Mouse (Mus musculus): ENCODE results near the gene Prickle3. TPM values are rescaled to one million over a fixed set of nuclear protein-coding genes. Genes with fewer than 3 reads are reported as not detected.

Gene Prickle3
- polyA plus RNA-seq (2014; fragmentation: Nextera tagmentation; extraction: Ambion mirVana) = 4.4 and 5.2 TPM in 2 replicates

DNA sequence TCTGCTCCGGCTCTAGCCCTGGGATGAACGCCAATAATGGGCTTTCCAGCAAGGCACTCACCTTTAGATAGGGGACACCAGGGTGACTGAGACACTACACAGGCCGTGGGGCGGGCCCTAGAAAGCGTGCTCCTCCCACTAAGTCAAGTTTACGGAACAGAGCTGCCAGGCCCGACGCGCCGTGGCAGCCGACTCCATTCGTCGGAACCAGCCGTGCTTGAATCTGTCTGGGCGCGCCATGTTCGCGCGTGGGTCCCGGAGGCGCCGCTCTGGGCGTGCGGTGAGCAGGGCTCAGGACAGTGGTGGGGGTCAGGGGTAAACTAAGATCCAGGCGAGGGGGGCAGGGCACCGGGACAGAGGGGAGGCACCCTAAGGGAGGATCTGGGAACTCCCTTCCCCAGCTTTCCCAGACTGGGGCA lies at the start of gene Prickle3:
Gene Prickle3, plus strand, starts transcription at position 40 of the 419 bp plus-strand sequence.
- H3K36me3 ChIP-seq (ENCODE audit: control insufficient read depth, insufficient read depth, low read length) = no peaks in the 10 kb centered on the region; the same call in 1 of the 2 replicates
- no peaks in the 10 kb centered on the region for H3K9me3 ChIP-seq (replicated peaks; ENCODE audit: control insufficient read depth, low read length)
- H3K27ac ChIP-seq (ENCODE audit: low read depth, low read length) = peak within 1 kb of the TSS; percentile 41
- peak within 1 kb of the TSS; percentile 70 for H3K9ac ChIP-seq (ENCODE audit: low read depth, low read length)
- 17% methylated on average over 26 of the region's 26 CpGs for WGBS (ENCODE audit: insufficient replicate concordance)
- no peaks in the 10 kb centered on the region for H3K27me3 ChIP-seq (ENCODE audit: control insufficient read depth, insufficient read depth, low read length)
- peak within 1 kb of the TSS; percentile 66 for H3K4me2 ChIP-seq
- ATAC-seq (replicated peaks; ENCODE audit: insufficient number of reproducible peaks, low FRiP score, low TSS enrichment) = peak; percentile 71; the same call in 1 of the 2 replicates
- 0 out of 2 replicates have a peak, but pooled peaks cover 2% of the 10 kb centered on the region for H3K4me1 ChIP-seq (ENCODE audit: control insufficient read depth, insufficient read depth, low read length)
- peak within 1 kb of the TSS; percentile 54 for H3K4me3 ChIP-seq (ENCODE audit: low read depth, low read length)

DNA sequence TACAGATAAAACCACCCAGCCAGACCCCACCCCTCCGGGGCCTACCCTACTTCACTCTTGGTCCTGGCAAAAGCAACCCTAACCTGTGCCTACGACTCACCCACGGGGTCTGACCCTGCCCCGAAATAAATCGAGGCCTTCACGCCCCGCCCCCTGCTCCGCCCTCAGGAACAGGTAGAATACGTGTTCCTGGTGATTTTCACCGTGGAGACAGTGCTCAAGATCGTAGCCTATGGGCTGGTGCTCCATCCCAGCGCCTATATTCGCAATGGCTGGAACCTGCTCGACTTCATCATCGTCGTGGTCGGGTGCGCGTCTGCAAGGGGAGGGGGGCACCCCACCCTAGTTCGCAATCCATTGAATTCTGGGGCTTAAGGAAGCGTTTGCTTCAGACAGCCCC lies 47.0 kb upstream of the Prickle3 start:
- H3K27me3 ChIP-seq (ENCODE audit: control insufficient read depth, insufficient read depth, low read length) = peaks cover 3% of the 10 kb centered on the region; the same call in 1 of the 2 replicates
- ATAC-seq (replicated peaks; ENCODE audit: insufficient number of reproducible peaks, low FRiP score, low TSS enrichment) = no peak
- H3K4me2 ChIP-seq = peak overlapping the region; percentile 70
- H3K36me3 ChIP-seq (ENCODE audit: control insufficient read depth, insufficient read depth, low read length) = no peaks in the 10 kb centered on the region
- H3K9me3 ChIP-seq (replicated peaks; ENCODE audit: control insufficient read depth, low read length) = no peaks in the 10 kb centered on the region
- H3K4me3 ChIP-seq (ENCODE audit: low read depth, low read length) = peak overlapping the region; percentile 38
- H3K9ac ChIP-seq (ENCODE audit: low read depth, low read length) = no peak overlapping the region
- no peak overlapping the region for H3K27ac ChIP-seq (ENCODE audit: low read depth, low read length)
- H3K4me1 ChIP-seq (ENCODE audit: control insufficient read depth, insufficient read depth, low read length) = no peaks in the 10 kb centered on the region
- 26% methylated on average over 21 of the region's 21 CpGs for WGBS (ENCODE audit: insufficient replicate concordance)

DNA sequence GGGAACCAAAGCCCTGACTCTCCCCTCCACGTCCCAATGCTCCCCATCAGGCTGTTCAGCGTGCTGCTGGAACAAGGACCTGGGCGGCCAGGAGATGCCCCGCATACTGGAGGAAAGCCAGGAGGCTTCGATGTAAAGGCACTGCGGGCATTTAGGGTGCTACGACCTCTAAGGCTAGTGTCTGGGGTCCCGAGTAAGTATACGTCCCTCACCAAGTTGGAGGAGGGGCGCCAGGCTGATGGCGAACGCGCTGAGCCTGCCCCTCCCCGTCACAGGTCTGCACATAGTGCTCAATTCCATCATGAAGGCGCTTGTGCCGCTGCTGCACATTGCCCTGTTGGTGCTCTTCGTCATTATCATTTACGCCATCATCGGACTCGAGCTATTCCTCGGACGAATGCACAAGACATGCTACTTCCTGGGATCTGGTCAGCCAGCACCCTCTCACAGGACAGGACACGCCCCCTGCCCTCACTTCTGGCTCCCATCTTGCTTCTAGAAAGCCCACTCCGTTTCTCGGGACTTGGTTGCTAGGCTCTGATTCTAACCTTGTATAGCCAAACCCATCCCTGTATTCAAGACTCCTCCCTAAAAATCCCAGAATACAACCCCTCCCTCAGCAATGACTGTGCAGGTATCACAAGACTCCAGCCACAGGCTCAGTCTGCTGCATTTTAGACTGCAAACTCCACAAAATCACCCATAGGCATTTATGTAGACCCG lies 46.4 kb upstream of the Prickle3 start:
- 22% methylated on average over 26 of the region's 26 CpGs for WGBS (ENCODE audit: insufficient replicate concordance)
- Histone ChIP-seq H3K4me3 (ENCODE audit: low read depth, low read length) (peak overlapping the region; percentile 38), H3K9ac (ENCODE audit: low read depth, low read length) (no peak overlapping the region), H3K27ac (ENCODE audit: low read depth, low read length) (no peak overlapping the region), H3K4me2 (peak overlapping the region; percentile 70), H3K9me3 (replicated peaks; ENCODE audit: control insufficient read depth, low read length) (no peaks in the 10 kb centered on the region), H3K4me1 (ENCODE audit: control insufficient read depth, insufficient read depth, low read length) (no peaks in the 10 kb centered on the region), H3K27me3 (ENCODE audit: control insufficient read depth, insufficient read depth, low read length) (peaks cover 3% of the 10 kb centered on the region; the same call in 1 of the 2 replicates), H3K36me3 (ENCODE audit: control insufficient read depth, insufficient read depth, low read length) (no peaks in the 10 kb centered on the region)
- no peak for ATAC-seq (replicated peaks; ENCODE audit: insufficient number of reproducible peaks, low FRiP score, low TSS enrichment)

DNA sequence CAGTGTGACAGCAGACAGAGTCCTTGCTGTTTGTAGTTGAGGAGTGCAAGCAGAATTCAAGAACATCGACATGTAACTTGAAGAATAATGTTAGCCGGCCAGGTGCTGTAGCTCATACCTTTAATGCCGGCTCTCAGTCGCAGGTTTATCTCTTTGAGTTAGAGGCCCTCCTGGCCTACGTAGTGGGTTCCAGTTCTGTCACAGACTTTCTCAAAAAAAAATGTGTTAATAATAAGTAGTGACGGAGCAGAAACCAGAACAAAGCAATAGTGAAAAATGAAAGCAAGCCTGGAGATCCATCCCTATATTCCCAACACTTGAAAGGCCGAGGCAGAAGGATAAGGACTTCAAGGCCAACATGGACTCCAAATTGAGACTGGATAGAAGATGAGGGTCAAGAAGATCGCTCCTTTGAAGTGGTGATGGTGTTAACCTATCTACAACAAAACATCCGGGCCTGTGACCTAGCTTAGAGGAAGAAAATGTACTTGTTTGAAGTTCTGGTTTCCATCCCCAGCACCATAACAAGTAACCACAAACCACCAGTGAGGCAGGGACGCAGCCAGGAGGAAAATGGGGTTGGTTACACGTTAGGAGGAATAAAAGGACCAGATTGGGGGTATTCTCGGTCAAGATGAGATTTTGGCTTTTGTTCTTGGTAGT lies 39.0 kb upstream of the Prickle3 start:
- whole genome bisulfite sequencing (ENCODE audit: insufficient replicate concordance) = 73% methylated on average over 12 of the region's 12 CpGs
- Histone ChIP-seq H3K4me2 (no peak overlapping the region), H3K36me3 (ENCODE audit: control insufficient read depth, insufficient read depth, low read length) (no peaks in the 10 kb centered on the region), H3K27ac (ENCODE audit: low read depth, low read length) (no peak overlapping the region), H3K4me3 (ENCODE audit: low read depth, low read length) (no peak overlapping the region), H3K4me1 (ENCODE audit: control insufficient read depth, insufficient read depth, low read length) (no peaks in the 10 kb centered on the region), H3K9me3 (replicated peaks; ENCODE audit: control insufficient read depth, low read length) (no peaks in the 10 kb centered on the region), H3K9ac (ENCODE audit: low read depth, low read length) (no peak overlapping the region), H3K27me3 (ENCODE audit: control insufficient read depth, insufficient read depth, low read length) (no peaks in the 10 kb centered on the region)
- no peak for ATAC-seq (replicated peaks; ENCODE audit: insufficient number of reproducible peaks, low FRiP score, low TSS enrichment)

DNA sequence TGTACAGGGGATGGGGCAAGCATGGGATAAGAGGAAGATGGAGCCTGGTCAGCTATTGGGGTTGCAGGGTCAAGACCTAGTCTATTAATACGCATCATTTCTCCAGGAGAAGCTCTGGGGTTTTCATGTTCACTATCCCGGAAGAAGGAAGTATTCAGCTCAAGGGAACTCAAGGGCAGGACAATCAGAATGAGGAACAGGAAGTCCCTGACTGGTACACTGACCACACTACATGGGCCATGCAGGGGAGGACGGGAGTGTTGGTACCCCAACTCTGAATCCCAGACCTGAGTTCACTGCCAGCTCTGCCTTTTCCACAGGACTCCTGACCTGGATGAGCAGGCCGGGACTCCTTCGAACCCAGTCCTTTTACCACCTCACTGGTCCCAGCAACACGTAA lies 24.5 kb upstream of the Prickle3 start:
- Histone ChIP-seq H3K27ac (ENCODE audit: low read depth, low read length) (no peak overlapping the region), H3K9ac (ENCODE audit: low read depth, low read length) (no peak overlapping the region), H3K4me2 (no peak overlapping the region), H3K27me3 (ENCODE audit: control insufficient read depth, insufficient read depth, low read length) (no peaks in the 10 kb centered on the region), H3K4me1 (ENCODE audit: control insufficient read depth, insufficient read depth, low read length) (no peaks in the 10 kb centered on the region), H3K36me3 (ENCODE audit: control insufficient read depth, insufficient read depth, low read length) (no peaks in the 10 kb centered on the region), H3K4me3 (ENCODE audit: low read depth, low read length) (no peak overlapping the region), H3K9me3 (replicated peaks; ENCODE audit: control insufficient read depth, low read length) (no peaks in the 10 kb centered on the region)
- 79% methylated on average over 6 of the region's 6 CpGs for WGBS (ENCODE audit: insufficient replicate concordance)
- ATAC-seq (replicated peaks; ENCODE audit: insufficient number of reproducible peaks, low FRiP score, low TSS enrichment) = no peak

DNA sequence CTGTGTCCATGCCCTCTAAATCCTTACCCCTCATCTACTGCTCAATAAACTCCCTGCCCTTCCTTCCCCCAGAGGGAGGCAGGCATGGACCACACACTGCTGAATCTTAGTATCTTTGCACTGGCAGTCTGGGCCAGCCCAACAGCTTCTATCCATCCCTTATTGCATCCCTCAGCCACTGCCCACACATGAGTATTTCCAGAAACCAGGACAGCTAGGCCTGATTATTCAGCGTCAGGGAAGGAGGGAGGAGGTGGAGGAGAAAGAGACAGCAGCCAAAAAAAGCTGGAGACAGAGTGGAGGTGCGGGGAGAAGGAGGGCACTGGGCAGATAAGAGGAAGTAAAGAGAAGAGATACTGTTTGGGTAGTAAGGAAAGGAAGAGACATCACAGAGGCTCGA lies 22.0 kb upstream of the Prickle3 start:
- no peak overlapping the region for H3K9ac ChIP-seq (ENCODE audit: low read depth, low read length)
- 58% methylated on average over 3 of the region's 3 CpGs for WGBS (ENCODE audit: insufficient replicate concordance)
- no peaks in the 10 kb centered on the region for H3K9me3 ChIP-seq (replicated peaks; ENCODE audit: control insufficient read depth, low read length)
- H3K4me1 ChIP-seq (ENCODE audit: control insufficient read depth, insufficient read depth, low read length) = no peaks in the 10 kb centered on the region
- no peaks in the 10 kb centered on the region for H3K27me3 ChIP-seq (ENCODE audit: control insufficient read depth, insufficient read depth, low read length)
- no peaks in the 10 kb centered on the region for H3K36me3 ChIP-seq (ENCODE audit: control insufficient read depth, insufficient read depth, low read length)
- H3K27ac ChIP-seq (ENCODE audit: low read depth, low read length) = no peak overlapping the region
- no peak for ATAC-seq (replicated peaks; ENCODE audit: insufficient number of reproducible peaks, low FRiP score, low TSS enrichment)
- H3K4me3 ChIP-seq (ENCODE audit: low read depth, low read length) = no peak overlapping the region
- H3K4me2 ChIP-seq = no peak overlapping the region

DNA sequence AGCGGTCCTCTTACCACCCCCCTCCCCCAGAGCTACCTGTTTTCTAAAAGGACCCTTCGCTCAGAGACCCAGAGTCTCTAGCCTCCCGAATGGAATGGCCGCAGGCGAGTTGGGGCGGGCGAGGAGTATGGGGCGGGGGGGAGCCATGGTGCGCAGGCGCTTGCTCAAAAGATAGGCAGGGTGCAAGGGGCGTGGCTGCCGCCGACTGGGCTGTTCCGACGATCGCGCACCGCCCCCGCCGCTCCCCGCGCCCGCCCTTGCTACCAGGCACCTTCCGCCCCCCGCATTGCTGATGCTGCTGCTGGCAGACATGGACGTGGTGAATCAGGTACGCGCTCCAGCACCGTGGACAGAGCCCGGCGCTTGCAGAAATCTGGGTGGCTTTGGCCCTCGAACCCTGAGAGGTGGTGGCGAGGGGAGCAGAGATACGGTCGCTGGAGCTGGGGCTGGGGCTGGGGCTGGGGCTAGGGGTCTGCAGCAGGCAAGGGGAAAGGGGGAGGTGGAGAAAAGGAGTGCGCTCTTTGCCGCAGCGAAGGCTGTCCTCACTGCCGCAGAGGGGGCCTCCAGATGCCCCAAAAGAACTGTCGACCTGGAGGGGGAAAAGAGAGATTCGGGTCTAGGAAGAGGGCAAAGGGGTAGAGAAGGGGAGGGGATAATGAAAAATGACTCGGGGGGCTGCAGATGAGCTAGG lies 18.5 kb upstream of the Prickle3 start, which contains the start of gene Syp:
Gene Syp, plus strand, starts transcription at position 71 of the 691 bp plus-strand sequence.
- Histone ChIP-seq H3K27me3 (ENCODE audit: control insufficient read depth, insufficient read depth, low read length) (peaks cover 5% of the 10 kb centered on the region; the same call in 1 of the 2 replicates), H3K36me3 (ENCODE audit: control insufficient read depth, insufficient read depth, low read length) (no peaks in the 10 kb centered on the region), H3K9ac (ENCODE audit: low read depth, low read length) (no peak within 1 kb of the TSS), H3K9me3 (replicated peaks; ENCODE audit: control insufficient read depth, low read length) (no peaks in the 10 kb centered on the region), H3K4me2 (peak within 1 kb of the TSS; percentile 52), H3K4me3 (ENCODE audit: low read depth, low read length) (peak within 1 kb of the TSS; percentile 22; the same call in 1 of the 2 replicates), H3K4me1 (ENCODE audit: control insufficient read depth, insufficient read depth, low read length) (no peaks in the 10 kb centered on the region), H3K27ac (ENCODE audit: low read depth, low read length) (no peak within 1 kb of the TSS)
- WGBS (ENCODE audit: insufficient replicate concordance) = 12% methylated on average over 40 of the region's 42 CpGs
- peak; percentile 76 for ATAC-seq (replicated peaks; ENCODE audit: insufficient number of reproducible peaks, low FRiP score, low TSS enrichment)

DNA sequence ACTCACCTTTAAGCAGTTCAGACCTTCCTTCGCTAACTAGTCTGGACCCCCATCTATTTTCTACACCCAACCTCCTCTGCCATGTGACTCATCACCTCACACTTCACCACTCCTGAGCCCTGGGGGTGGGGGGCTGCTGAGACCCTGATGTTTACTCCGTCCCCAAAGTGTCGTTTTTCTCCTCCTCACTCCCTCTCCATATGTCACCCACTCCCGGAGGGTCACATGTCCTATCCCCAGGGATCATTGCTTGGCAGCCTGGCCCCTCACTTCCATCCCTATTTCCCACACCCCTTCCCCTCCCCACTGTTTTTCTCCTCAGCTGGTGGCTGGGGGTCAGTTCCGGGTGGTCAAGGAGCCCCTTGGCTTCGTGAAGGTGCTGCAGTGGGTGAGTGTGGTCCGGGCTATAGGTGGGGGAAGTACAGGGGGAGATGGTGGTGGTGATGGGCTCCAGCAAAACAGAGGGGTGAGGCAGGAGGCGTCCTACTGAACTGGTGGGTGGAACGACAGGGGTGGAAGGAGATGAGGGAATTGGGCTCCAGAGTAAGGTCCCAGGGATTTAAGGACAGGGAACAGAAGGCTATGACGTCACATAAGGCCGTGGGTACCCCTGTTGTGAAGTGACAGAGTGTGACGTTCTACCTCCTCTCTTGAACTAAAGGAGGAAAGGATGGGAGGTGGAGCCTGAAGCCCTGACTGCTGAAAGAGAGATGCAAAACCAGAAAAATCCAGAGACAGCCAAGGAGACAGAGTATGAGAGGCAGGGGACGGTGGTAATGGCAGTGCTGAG lies 17.3 kb upstream of the Prickle3 start:
- no peak overlapping the region for H3K4me3 ChIP-seq (ENCODE audit: low read depth, low read length)
- H3K4me1 ChIP-seq (ENCODE audit: control insufficient read depth, insufficient read depth, low read length) = no peaks in the 10 kb centered on the region
- no peak for ATAC-seq (replicated peaks; ENCODE audit: insufficient number of reproducible peaks, low FRiP score, low TSS enrichment)
- peaks cover 5% of the 10 kb centered on the region; the same call in 1 of the 2 replicates for H3K27me3 ChIP-seq (ENCODE audit: control insufficient read depth, insufficient read depth, low read length)
- no peak overlapping the region for H3K27ac ChIP-seq (ENCODE audit: low read depth, low read length)
- H3K4me2 ChIP-seq = no peak overlapping the region
- no peaks in the 10 kb centered on the region for H3K9me3 ChIP-seq (replicated peaks; ENCODE audit: control insufficient read depth, low read length)
- H3K36me3 ChIP-seq (ENCODE audit: control insufficient read depth, insufficient read depth, low read length) = no peaks in the 10 kb centered on the region
- WGBS (ENCODE audit: insufficient replicate concordance) = 21% methylated on average over 13 of the region's 13 CpGs
- H3K9ac ChIP-seq (ENCODE audit: low read depth, low read length) = no peak overlapping the region

All from heart, embryonic 11.5 days (tissue).